Mouse (Mus musculus) liver, postnatal 0 days (tissue): ENCODE measurements around the gene Phf23. TPM values are rescaled to one million over a fixed set of nuclear protein-coding genes. Genes with fewer than 3 reads are reported as not detected.

Experiments
- ATAC-seq: fragments of 200-750 bp; cut with Nextera tagmentation; 2 replicates; pipeline ENCODE4 v1.8.0; 2017; ENCODE audit warnings: mild to moderate bottlenecking, moderate library complexity
- DNase-seq: peaks from one replicate; pipeline ENCODE4 v3.0.0-alpha.2; 2016
- H3K27ac ChIP-seq: fragments of 300-500 bp; sonication (generic); 2 replicates; pipeline ENCODE4 v1.5.1; 2014; ENCODE audit warnings: antibody characterized with exemption, moderate library complexity, mild to moderate bottlenecking, low read depth
- H3K27me3 ChIP-seq: fragments of 300-500 bp; sonication (generic); 2 replicates; pipeline ENCODE4 v1.6.1; 2014; ENCODE audit warnings: low read length, control low read depth, mixed read lengths; ENCODE audit not compliant: insufficient read depth
- H3K36me3 ChIP-seq: fragments of 300-500 bp; sonication (generic); replicated peaks from 2 replicates; pipeline ENCODE4 v1.6.1; 2014; ENCODE audit warnings: mild to moderate bottlenecking, control low read depth, low read length, moderate library complexity, mixed read lengths; ENCODE audit not compliant: insufficient read depth
- H3K4me1 ChIP-seq: fragments of 300-500 bp; sonication (generic); 2 replicates; pipeline ENCODE4 v1.6.1; 2014; ENCODE audit warnings: antibody characterized with exemption, mild to moderate bottlenecking, control low read depth; ENCODE audit not compliant: insufficient read depth
- H3K4me2 ChIP-seq: fragments of 300-500 bp; sonication (generic); 2 replicates; pipeline ENCODE4 v1.6.1; 2014; ENCODE audit warnings: low read depth, mild to moderate bottlenecking, low read length, moderate library complexity, mixed read lengths
- H3K4me3 ChIP-seq: fragments of 300-500 bp; sonication (generic); 2 replicates; pipeline ENCODE4 v1.5.1; 2014; ENCODE audit warnings: low read depth, low read length
- H3K9ac ChIP-seq: fragments of 300-500 bp; sonication (generic); replicated peaks from 2 replicates; pipeline ENCODE4 v1.6.1; 2014; ENCODE audit warnings: mild to moderate bottlenecking, moderate library complexity
- H3K9me3 ChIP-seq: fragments of 300-500 bp; sonication (generic); 2 replicates; pipeline ENCODE4 v1.6.1; 2016; ENCODE audit warnings: mild to moderate bottlenecking, control low read depth, low read length, mixed read lengths
- CTCF ChIP-seq: sonication (generic); IDR thresholded peaks from 2 replicates; pipeline ENCODE4 v1.5.1; 2016; ENCODE audit warnings: antibody characterized with exemption, low read depth
- EP300 ChIP-seq: IDR thresholded peaks from 2 replicates; pipeline ENCODE4 v1.6.1; 2016; ENCODE audit warnings: antibody characterized with exemption, low read depth, mild to moderate bottlenecking
- WGBS: fragments of 180-500 bp; shearing (Covaris S2); extraction: QIAGEN DNeasy Blood & Tissue Kit; methylation state at CpG from one replicate; pipeline ENCODE4 v1.1.7; 2014; ENCODE audit not compliant: insufficient replicate concordance; 5-methylcytosine and 5-hydroxymethylcytosine counted together
- polyA plus RNA-seq: library from polyadenylated mRNA; unstranded; fragments of >200 nt; fragmentation: Nextera tagmentation; extraction: Ambion mirVana; gene quantifications from 2 replicates; pipeline ENCODE4 v1.2.1, GENCODE M21; 2015

The Phf23 gene
- polyA plus RNA-seq, 1 experiment from 2014 or later: 19.5 TPM

- no peak overlapping the region for H3K4me2 ChIP-seq
- TF ChIP-seq EP300 (no peak), CTCF (no peak)
- peak overlapping the region; percentile 84 for H3K27ac ChIP-seq
- no peaks in the 10 kb centered on the region for H3K27me3 ChIP-seq
- no peaks in the 10 kb centered on the region for H3K9me3 ChIP-seq
- no peak for DNase-seq
- H3K36me3 ChIP-seq: peaks cover 54% of the 10 kb centered on the region
- peaks cover 20% of the 10 kb centered on the region for H3K4me1 ChIP-seq
- no peak for ATAC-seq
- 95% methylated on average over 7 of the region's 8 CpGs for WGBS
- no peak overlapping the region for H3K4me3 ChIP-seq
- H3K9ac ChIP-seq: no peak overlapping the region
These were observed 5.6 kb upstream of the Phf23 start for GRCm38 (mm10) chr11:69989949-69990348.

GRCm38 (mm10) chr11:69990850-69991691, 4.5 kb upstream of the Phf23 start, which contains the start of gene Gabarap:
Gabarap (plus strand) TSS chr11:69991143.
- peak within 1 kb of the TSS; percentile 70 for H3K4me2 ChIP-seq
- peak; percentile 97 for DNase-seq
- whole genome bisulfite sequencing: under 1% methylated on average over 38 of the region's 40 CpGs
- peak within 1 kb of the TSS; percentile 84 for H3K27ac ChIP-seq
- TF ChIP-seq EP300: peak; percentile 80
- TF ChIP-seq CTCF: peak; percentile 15; the same call in 1 of the 2 replicates
- peaks cover 22% of the 10 kb centered on the region for H3K4me1 ChIP-seq
- H3K27me3 ChIP-seq: no peaks in the 10 kb centered on the region
- peak; percentile 79 for ATAC-seq
- peaks cover 48% of the 10 kb centered on the region for H3K36me3 ChIP-seq
- H3K9me3 ChIP-seq: no peaks in the 10 kb centered on the region
- H3K4me3 ChIP-seq: peak within 1 kb of the TSS; percentile 79
- H3K9ac ChIP-seq: peak within 1 kb of the TSS; percentile 86

GRCm38 (mm10) chr11:69991711-69992110, 3.9 kb upstream of the Phf23 start:
- WGBS: 0% methylated on average over 15 of the region's 15 CpGs
- DNase-seq (no peak), ATAC-seq (peak; percentile 13; the same call in 1 of the 2 replicates)
- Histone ChIP-seq H3K4me2 (peak overlapping the region; percentile 70), H3K9me3 (no peaks in the 10 kb centered on the region), H3K27me3 (no peaks in the 10 kb centered on the region), H3K9ac (peak overlapping the region; percentile 86), H3K36me3 (peaks cover 44% of the 10 kb centered on the region), H3K27ac (peak overlapping the region; percentile 84), H3K4me3 (peak overlapping the region; percentile 79), H3K4me1 (peaks cover 22% of the 10 kb centered on the region)
- no peak for TF ChIP-seq CTCF
- TF ChIP-seq EP300: no peak

- ATAC-seq (no peak), DNase-seq (no peak)
- Histone ChIP-seq H3K4me2 (peak overlapping the region; percentile 70), H3K36me3 (peaks cover 43% of the 10 kb centered on the region), H3K9me3 (no peaks in the 10 kb centered on the region), H3K4me1 (peaks cover 24% of the 10 kb centered on the region), H3K27me3 (no peaks in the 10 kb centered on the region), H3K9ac (peak overlapping the region; percentile 86), H3K27ac (peak overlapping the region; percentile 84), H3K4me3 (peak overlapping the region; percentile 79)
- 60% methylated on average over 10 of the region's 10 CpGs for WGBS
- TF ChIP-seq EP300 (no peak), CTCF (no peak)
These were observed 3.2 kb upstream of the Phf23 start for GRCm38 (mm10) chr11:69992396-69992795.

GRCm38 (mm10) chr11:69992932-69993331, 2.6 kb upstream of the Phf23 start:
- ATAC-seq (no peak), DNase-seq (no peak)
- peak overlapping the region; percentile 70 for H3K4me2 ChIP-seq
- H3K4me1 ChIP-seq: peaks cover 29% of the 10 kb centered on the region
- H3K9ac ChIP-seq: peak overlapping the region; percentile 86
- H3K27me3 ChIP-seq: no peaks in the 10 kb centered on the region
- H3K4me3 ChIP-seq: peak overlapping the region; percentile 79
- H3K27ac ChIP-seq: 0 out of 2 replicates have a peak overlapping the region, but pooled peaks have one; percentile 84
- H3K9me3 ChIP-seq: no peaks in the 10 kb centered on the region
- TF ChIP-seq CTCF (no peak), EP300 (no peak)
- 79% methylated on average over 3 of the region's 3 CpGs for WGBS
- peaks cover 40% of the 10 kb centered on the region for H3K36me3 ChIP-seq

- Histone ChIP-seq H3K4me2 (peak overlapping the region; percentile 86), H3K9ac (no peak overlapping the region), H3K36me3 (peaks cover 40% of the 10 kb centered on the region), H3K4me3 (peak overlapping the region; percentile 98; the same call in 1 of the 2 replicates), H3K27me3 (no peaks in the 10 kb centered on the region), H3K4me1 (peaks cover 29% of the 10 kb centered on the region), H3K9me3 (no peaks in the 10 kb centered on the region), H3K27ac (peak overlapping the region; percentile 98; the same call in 1 of the 2 replicates)
- 80% methylated on average over 11 of the region's 11 CpGs for WGBS
- DNase-seq (no peak), ATAC-seq (no peak)
- TF ChIP-seq EP300: no peak
- peak; percentile 32; the same call in 1 of the 2 replicates for TF ChIP-seq CTCF
These were observed 1.0 kb upstream of the Phf23 start for GRCm38 (mm10) chr11:69994401-69995090.
